Mouse (Mus musculus): ENCODE data around the gene Klhl35.

Gene Klhl35

GRCm38 (mm10) chr7:99452859-99453258 is 12.9 kb upstream of the Klhl35 start:
- DNase-seq (ENCODE audit: low spot score in 2 of 2): no peak

- DNase-seq (ENCODE audit: low spot score in 2 of 2): no peak
Measured at GRCm38 (mm10) chr7:99454044-99454443, 11.8 kb upstream of the Klhl35 start.

- peak; percentile 59 to 62 for DNase-seq (ENCODE audit: low spot score in 2 of 2)
Measured at GRCm38 (mm10) chr7:99458849-99459248, 7.0 kb upstream of the Klhl35 start.

- peak in 1 of 2 experiments; percentile 36 for DNase-seq (ENCODE audit: low spot score in 2 of 2)
Measured at GRCm38 (mm10) chr7:99459888-99460652, 5.7 kb upstream of the Klhl35 start.

- no peak for DNase-seq (ENCODE audit: low spot score in 2 of 2)
Measured at GRCm38 (mm10) chr7:99463120-99463519, 2.7 kb upstream of the Klhl35 start.

GRCm38 (mm10) chr7:99467916-99468282 is 2.1 kb downstream of the Klhl35 start:
- DNase-seq (ENCODE audit: low spot score in 2 of 2): no peak

GRCm38 (mm10) chr7:99468283-99469132 is 2.7 kb downstream of the Klhl35 start:
- DNase-seq (ENCODE audit: low spot score in 2 of 2): peak; percentile 69 to 70

GRCm38 (mm10) chr7:99469680-99470405 is 4.0 kb downstream of the Klhl35 start:
- no peak for DNase-seq (ENCODE audit: low spot score in 2 of 2)

- no peak for DNase-seq (ENCODE audit: low spot score in 2 of 2)
Measured at GRCm38 (mm10) chr7:99471578-99471977, 5.8 kb downstream of the Klhl35 start.

- no peak for DNase-seq (ENCODE audit: low spot score in 2 of 2)
Measured at GRCm38 (mm10) chr7:99473638-99474407, 8.0 kb downstream of the Klhl35 start.

- no peak for DNase-seq (ENCODE audit: low spot score in 2 of 2)
Measured at GRCm38 (mm10) chr7:99474836-99475561, 9.2 kb downstream of the Klhl35 start.

- no peak for DNase-seq (ENCODE audit: low spot score in 2 of 2)
Measured at GRCm38 (mm10) chr7:99475562-99475911, 9.7 kb downstream of the Klhl35 start.

- no peak for DNase-seq (ENCODE audit: low spot score in 2 of 2)
Measured at GRCm38 (mm10) chr7:99476558-99477114, 10.8 kb downstream of the Klhl35 start.

- DNase-seq (ENCODE audit: low spot score in 2 of 2): no peak
Measured at GRCm38 (mm10) chr7:99477235-99477634, 11.4 kb downstream of the Klhl35 start.

- no peak for DNase-seq (ENCODE audit: low spot score in 2 of 2)
Measured at GRCm38 (mm10) chr7:99482637-99483036, 16.8 kb downstream of the Klhl35 start.

- peak; percentile 95 to 98 for DNase-seq (ENCODE audit: low spot score in 2 of 2)
Measured at GRCm38 (mm10) chr7:99483271-99483923, 17.6 kb downstream of the Klhl35 start, which contains the start of gene Rps3. Rps3 (minus strand) TSS chr7:99483738.

- no peak for DNase-seq (ENCODE audit: low spot score in 2 of 2)
Measured at GRCm38 (mm10) chr7:99483924-99484319, 18.1 kb downstream of the Klhl35 start.

- DNase-seq (ENCODE audit: low spot score in 2 of 2): no peak
Measured at GRCm38 (mm10) chr7:99484679-99485078, 18.9 kb downstream of the Klhl35 start.

GRCm38 (mm10) chr7:99489708-99490107 is 23.9 kb downstream of the Klhl35 start:
- DNase-seq (ENCODE audit: low spot score in 2 of 2): no peak

- DNase-seq (ENCODE audit: low spot score in 2 of 2): no peak
Measured at GRCm38 (mm10) chr7:99499128-99499527, 33.3 kb downstream of the Klhl35 start.
